Mouse (Mus musculus) cortical plate, adult 2 months (tissue): Measurements from ENCODE around the gene Rassf4. TPM values are rescaled to one million over a fixed set of nuclear protein-coding genes. Genes with fewer than 3 reads are reported as not detected.

Experiments used
- H3K27ac ChIP-seq: fragments of 200-500 bp; 2 replicates; pipeline ENCODE4 v1.5.1; 2012; ENCODE audit warnings: low read length, control low read depth, inconsistent platforms; ENCODE audit not compliant: insufficient read depth
- H3K4me1 ChIP-seq: fragments of 200-500 bp; 2 replicates; pipeline ENCODE4 v1.6.1; 2011; ENCODE audit warnings: low read length; ENCODE audit not compliant: control insufficient read depth, insufficient read depth
- H3K4me3 ChIP-seq: fragments of 200-500 bp; 2 replicates; pipeline ENCODE4 v1.5.1; 2011; ENCODE audit warnings: mild to moderate bottlenecking, low read length, control low read depth; ENCODE audit not compliant: insufficient read depth
- CTCF ChIP-seq: fragments of 200-500 bp; IDR thresholded peaks from 2 replicates; pipeline ENCODE4 v1.5.1; 2011; ENCODE audit warnings: mild to moderate bottlenecking, control low read depth, low read length; ENCODE audit not compliant: insufficient read depth; ENCODE audit errors: extremely low read depth
- POLR2A ChIP-seq: fragments of 200-500 bp; IDR thresholded peaks from 2 replicates; pipeline ENCODE4 v1.6.1; 2011; ENCODE audit warnings: mild to moderate bottlenecking, low read length, control low read depth; ENCODE audit not compliant: insufficient read depth; ENCODE audit errors: extremely low read depth
- polyA plus RNA-seq: library from polyadenylated mRNA; depleted of rRNA; stranded (reverse); fragments of >200 nt; gene quantifications from 2 replicates; pipeline ENCODE4 v1.2.3, GENCODE M21; 2012

Rassf4 gene
- polyA plus RNA-seq, 1 experiment: 3.9 TPM

DNA sequence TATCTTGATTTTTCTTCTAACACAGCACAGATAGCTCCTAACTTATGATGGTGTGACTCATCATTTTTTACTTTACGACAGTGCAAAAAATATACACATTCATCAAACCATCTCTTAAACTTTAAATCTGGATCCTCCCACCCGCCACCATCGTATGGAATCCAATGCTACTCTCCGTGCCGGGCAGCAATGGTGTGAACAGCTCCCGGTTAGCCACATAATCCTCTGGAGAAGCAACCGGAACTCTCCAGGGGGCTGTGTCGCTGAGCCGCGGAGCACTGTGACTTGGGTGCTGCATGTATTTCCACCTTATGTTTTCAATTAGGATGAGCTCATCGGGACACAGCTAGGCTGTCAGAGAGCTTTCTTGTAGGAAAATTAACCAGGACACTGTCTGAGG is 30.8 kb downstream of the Rassf4 start:
- TF ChIP-seq CTCF (no peak), POLR2A (no peak)
- Histone ChIP-seq H3K4me1 (no peaks in the 10 kb centered on the region), H3K4me3 (no peak overlapping the region), H3K27ac (no peak overlapping the region)

GRCm38 (mm10) chr6:116639663-116640062 is 34.1 kb downstream of the Rassf4 start:
- no peak overlapping the region for H3K4me3 ChIP-seq
- TF ChIP-seq POLR2A (no peak), CTCF (no peak)
- no peaks in the 10 kb centered on the region for H3K4me1 ChIP-seq

GRCm38 (mm10) chr6:116638871-116639270 is 34.9 kb downstream of the Rassf4 start:
- TF ChIP-seq POLR2A (no peak), CTCF (no peak)
- no peak overlapping the region for H3K4me3 ChIP-seq
- no peak overlapping the region for H3K27ac ChIP-seq
- no peaks in the 10 kb centered on the region for H3K4me1 ChIP-seq

More at GRCm38 (mm10) chr6:116639663-116640062, 34.1 kb downstream of the Rassf4 start:
- no peak overlapping the region for H3K27ac ChIP-seq

- Histone ChIP-seq H3K4me3 (no peak overlapping the region), H3K27ac (no peak overlapping the region), H3K4me1 (no peaks in the 10 kb centered on the region)
- TF ChIP-seq POLR2A: no peak
- no peak for TF ChIP-seq CTCF
Observed at GRCm38 (mm10) chr6:116637496-116637895, 36.3 kb downstream of the Rassf4 start.

- Histone ChIP-seq H3K4me3 (no peak overlapping the region), H3K4me1 (no peaks in the 10 kb centered on the region), H3K27ac (no peak overlapping the region)
- no peak for TF ChIP-seq CTCF
- no peak for TF ChIP-seq POLR2A
Observed at GRCm38 (mm10) chr6:116636581-116637235, 37.0 kb downstream of the Rassf4 start.

- Histone ChIP-seq H3K27ac (peak overlapping the region; percentile 85), H3K4me1 (no peaks in the 10 kb centered on the region), H3K4me3 (no peak overlapping the region)
- no peak for TF ChIP-seq CTCF
- no peak for TF ChIP-seq POLR2A
Observed at GRCm38 (mm10) chr6:116635251-116636180, 38.2 kb downstream of the Rassf4 start.

DNA sequence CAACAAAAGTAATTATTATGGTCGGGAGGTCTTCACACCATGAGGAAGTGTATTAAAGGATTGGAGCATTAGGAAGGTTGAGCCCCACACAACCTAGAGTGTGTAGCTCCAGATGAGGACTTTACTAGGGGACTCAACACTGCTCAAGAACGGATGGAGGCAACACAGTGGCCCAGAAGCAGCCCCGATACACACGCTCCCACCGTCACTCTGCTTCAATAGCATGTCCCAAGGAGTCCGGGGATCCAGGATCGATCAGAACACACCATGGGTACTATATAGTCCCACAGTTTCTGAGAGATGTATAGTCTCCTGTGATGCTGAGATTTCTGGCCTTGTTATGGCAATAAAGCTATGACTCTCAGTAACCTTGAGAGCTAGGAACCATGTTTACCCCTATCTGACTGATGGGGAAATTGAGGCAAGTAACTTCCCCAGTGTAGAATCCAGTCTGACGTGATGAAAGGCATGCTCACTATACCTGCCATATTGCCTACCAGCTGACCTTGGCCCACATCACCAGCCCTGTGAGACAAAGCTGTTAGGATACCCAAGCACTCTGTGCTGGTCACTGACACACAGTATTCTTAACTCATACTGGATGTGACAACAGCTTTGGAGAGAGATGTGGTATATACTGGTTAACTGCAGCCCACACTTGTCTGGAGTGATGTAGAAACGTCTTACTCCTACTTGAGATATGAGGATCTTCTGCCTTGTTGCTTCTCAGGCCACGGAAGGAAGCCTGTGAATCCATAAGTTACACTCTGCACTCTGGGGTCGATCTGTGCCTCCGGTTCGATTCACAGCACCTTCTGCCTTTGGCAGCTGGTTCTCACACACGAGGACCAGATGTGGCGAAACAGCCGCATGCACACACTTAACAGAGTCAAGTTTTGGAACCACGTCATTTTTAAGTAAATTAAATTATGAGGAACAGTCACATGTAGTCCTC is 39.7 kb downstream of the Rassf4 start:
- no peak for TF ChIP-seq POLR2A
- no peak for TF ChIP-seq CTCF
- H3K27ac ChIP-seq: no peak overlapping the region
- no peak overlapping the region for H3K4me3 ChIP-seq
- H3K4me1 ChIP-seq: no peaks in the 10 kb centered on the region

GRCm38 (mm10) chr6:116632129-116632528 is 41.6 kb downstream of the Rassf4 start:
- Histone ChIP-seq H3K4me1 (peaks cover 3% of the 10 kb centered on the region), H3K27ac (no peak overlapping the region), H3K4me3 (no peak overlapping the region)
- peak; percentile 67 for TF ChIP-seq CTCF
- TF ChIP-seq POLR2A: no peak

GRCm38 (mm10) chr6:116629766-116630165 is 44.0 kb downstream of the Rassf4 start:
- Histone ChIP-seq H3K27ac (no peak overlapping the region), H3K4me3 (no peak overlapping the region), H3K4me1 (peaks cover 3% of the 10 kb centered on the region)
- TF ChIP-seq POLR2A (no peak), CTCF (no peak)
